Mouse (Mus musculus) ovary, postnatal 36 days (tissue): ENCODE results near the gene Btbd1.
A peak's percentile ranks its signal among the peaks of the same experiment; 100 is the strongest.

Source experiments
- DNase-seq: peaks from one replicate; pipeline ENCODE4 v3.0.0; 2022; ENCODE audit warnings: low spot score, mixed read lengths

Gene Btbd1

DNA sequence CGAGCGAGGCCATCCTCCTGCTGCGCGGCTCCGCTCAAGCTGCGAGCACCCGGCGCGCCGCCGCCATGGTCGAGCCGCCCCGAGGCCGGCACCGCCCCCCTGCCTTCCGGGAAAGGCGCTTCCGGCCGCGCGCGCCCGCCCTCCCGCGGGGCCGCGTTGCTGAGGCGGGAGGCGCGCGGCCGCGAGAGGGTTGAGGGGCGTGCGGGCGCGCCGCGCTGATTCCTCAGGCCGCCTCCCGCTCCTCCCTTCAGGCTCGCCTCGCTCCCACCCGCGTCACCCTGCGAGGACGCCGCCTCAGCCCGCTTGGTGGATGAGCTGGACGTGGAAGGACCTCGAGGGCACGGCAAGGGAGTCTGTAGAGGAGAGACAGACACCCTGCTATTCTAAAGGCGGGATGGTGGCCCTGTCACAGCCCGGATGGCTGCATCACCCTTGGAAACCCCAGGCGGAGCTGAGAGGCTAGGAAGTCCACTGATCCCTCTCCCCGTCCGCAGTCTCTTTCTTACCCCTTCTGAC, at the start of gene Btbd1:
Gene Btbd1, minus strand, starts transcription at position 53 of the 516 bp plus-strand sequence.
- peak; percentile 89 for DNase-seq

- DNase-seq = no peak
These were observed 46.1 kb upstream of the Btbd1 start for GRCm38 (mm10) chr7:81875372-81875771.

GRCm38 (mm10) chr7:81874636-81875035, 45.4 kb upstream of the Btbd1 start:
- DNase-seq = no peak

- DNase-seq = no peak
These were observed 44.6 kb upstream of the Btbd1 start for GRCm38 (mm10) chr7:81873807-81874206.

DNA sequence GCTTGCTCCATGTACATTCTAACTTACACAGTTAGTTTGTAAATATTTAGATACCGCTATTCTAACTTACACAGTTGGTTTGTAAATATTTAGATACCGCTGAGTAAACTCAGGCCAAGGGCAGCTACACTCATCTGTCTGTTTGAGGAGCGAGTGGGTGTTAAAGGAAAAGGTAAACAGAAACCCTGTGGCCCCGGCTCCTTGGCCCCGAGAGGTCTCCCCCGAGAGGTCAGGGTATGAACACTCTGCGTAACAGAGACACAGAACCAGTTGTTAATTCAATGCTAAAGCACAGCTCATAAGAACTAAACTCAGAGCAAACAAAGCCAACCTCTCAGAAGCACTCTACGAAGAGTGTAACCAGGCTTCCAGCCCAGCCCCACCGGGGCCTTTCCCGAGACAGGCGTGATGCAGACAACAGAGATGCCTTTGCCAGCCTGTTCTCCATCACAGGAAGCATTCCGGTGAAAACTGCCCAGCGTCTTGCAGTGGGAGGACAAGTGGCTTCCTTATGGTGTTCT, 43.3 kb upstream of the Btbd1 start:
- no peak for DNase-seq

GRCm38 (mm10) chr7:81868158-81868557, 38.9 kb upstream of the Btbd1 start:
- DNase-seq = peak; percentile 76

DNA sequence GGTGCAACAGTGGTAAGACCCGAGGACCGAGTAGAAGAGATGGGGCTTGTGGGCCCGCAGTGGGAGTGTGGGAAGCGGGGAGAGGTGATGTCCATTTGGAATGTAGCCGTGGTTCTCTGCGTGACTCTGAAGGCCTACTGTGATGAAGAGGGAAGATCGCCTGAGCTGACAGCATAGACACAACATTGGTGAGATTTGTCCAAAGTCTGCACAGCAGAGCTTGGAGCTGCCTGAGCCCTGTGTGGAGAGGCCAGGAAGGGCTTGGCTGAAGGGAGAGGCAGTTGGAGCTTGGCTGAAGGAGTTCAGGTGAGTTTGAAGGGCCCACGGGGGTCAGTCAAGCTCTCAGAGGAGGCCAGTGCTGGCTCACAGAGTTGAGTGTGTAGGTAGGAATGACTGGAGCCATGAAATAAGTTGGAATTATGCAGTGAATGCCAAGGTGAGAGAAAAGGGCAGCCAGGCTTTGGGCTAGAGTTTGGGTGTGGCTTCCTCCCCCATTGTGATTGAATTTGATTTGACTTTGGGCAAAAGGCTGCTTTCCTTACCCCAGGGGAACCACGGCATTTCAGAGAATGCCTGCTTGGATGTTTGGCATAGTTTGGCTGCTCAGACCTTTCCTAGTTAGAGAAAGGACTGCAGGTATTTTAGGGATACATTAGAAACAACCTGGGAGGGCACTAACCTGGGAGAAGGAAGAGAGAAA, 38.1 kb upstream of the Btbd1 start:
- no peak for DNase-seq

DNA sequence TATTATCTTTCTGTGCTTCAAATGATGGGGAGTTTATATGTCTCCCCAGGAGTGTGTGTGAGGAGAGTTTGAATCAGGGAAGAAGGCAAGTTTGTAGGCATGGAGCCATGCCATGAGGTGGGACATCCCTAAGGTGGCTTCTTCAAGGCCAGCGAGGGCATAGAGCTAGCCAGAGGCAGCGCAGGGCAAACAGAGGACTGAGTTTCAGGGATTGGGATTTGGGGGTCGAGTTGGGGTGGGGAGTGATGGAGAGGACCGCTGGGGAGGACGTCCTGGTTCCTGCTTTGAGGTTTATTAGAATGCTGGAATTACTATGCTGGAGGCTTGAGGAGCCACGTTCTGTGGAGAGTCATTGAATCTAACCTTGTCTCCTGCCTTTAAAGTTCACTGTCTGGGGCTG, 36.7 kb upstream of the Btbd1 start:
- DNase-seq = no peak

DNA sequence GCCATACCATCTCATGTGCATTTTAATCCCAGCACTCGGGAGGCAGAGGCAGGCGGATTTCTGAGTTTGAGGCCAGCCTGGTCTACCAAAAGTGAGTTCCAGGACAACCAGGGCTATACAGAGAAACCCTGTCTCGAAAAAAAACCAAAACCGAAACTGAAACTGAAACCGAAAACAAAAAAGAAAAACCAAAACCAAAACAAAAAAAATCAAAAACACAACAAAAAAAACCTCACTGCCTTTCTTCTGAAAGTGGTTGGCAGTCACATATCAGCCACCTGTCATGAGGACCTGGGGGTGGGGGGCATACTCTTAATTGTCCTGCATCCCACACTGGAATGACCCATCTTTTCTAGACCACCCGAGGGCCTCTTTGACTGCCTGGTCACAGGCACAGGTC, 35.3 kb upstream of the Btbd1 start:
- no peak for DNase-seq

DNA sequence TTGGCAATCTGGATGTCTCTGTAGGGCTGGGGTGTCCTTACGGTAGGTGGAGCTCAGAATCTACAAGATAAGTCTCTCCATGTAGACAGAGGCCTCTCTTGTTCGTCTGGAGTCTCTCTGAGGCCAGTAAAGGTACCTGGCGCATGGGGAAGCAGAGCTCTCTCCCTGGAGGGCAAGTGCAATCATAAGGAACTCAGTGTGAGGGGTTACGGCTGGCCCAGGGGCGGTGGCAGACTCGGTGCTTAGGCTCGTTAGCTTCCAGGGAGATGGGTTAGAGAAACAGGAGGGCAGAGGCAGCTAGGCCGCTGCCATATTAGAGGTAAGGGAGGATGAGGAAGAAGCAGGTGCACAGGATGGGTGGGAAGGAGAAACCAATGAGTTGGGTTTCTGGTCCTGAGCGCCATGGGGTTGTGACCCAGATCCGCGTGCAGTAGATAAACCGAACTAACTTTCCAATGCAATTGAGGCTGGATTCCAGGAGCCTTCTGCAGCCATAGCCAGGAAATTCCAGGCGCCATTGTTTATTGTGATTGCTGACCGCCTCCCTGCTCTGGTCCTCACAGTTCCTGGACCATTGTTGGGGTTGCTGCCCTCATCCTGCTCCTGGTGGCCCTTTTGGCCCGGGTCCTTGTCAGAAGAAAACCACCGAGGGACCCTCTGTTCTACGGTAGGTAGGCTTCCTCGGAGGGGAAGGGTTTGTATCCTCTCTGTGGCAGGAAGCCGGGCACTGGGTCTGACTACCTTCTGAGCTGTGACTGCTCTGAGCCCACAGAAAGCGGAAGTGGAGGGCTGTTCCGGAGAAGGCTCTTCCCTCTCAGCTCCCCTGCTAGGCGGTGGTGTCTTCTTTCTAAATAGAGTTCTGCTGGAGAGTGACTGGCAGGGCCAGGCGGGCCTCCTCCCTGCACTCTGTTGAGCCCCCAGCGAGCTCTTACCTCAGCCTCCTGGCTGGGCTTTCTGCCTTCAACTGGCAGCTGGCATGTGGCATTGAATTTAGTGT, 33.7 kb upstream of the Btbd1 start:
- DNase-seq = no peak

GRCm38 (mm10) chr7:81861921-81862320, 32.7 kb upstream of the Btbd1 start:
- no peak for DNase-seq

- DNase-seq = no peak
These were observed 32.2 kb upstream of the Btbd1 start for GRCm38 (mm10) chr7:81861461-81861860.

GRCm38 (mm10) chr7:81860996-81861395, 31.8 kb upstream of the Btbd1 start:
- DNase-seq = no peak

- DNase-seq = no peak
These were observed 30.8 kb upstream of the Btbd1 start for GRCm38 (mm10) chr7:81860071-81860470.

DNA sequence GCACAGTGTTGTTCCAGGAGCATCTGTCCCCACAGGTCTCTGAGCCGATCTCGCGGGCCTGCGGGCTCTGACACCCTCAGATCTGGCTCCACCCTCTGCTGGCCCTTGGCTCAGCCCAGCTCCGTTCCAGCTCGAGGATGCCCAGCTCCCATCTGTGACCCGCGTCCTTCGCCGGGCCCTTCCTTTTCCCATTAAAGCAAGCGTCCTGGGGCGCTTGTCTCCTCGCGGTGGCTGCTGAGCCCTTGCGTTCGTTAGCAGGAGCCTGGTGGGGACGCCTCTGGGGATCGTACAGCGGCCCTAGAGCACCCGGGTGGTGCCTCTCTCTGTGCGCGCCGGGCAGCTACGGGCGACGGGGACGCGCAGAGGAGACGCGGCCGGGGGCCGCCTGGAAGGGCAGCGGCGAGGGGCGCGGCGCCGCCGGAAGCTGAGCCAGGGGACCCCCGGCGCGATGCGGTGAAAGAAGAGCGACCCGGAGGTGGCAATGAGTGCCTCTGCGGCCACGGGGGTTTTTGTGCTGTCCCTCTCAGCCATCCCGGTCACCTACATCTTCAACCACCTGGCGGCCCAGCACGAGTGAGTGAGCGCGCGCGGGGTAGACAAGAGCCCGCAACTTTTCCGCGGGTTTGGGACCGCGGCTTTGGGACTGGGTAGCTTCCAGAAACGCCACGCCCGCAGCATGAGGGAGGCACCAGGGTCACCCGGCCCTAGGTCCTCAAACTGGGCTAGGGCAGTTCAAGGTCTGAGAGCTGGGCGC, 29.9 kb upstream of the Btbd1 start, which contains the start of gene Tm6sf1:
Gene Tm6sf1, plus strand, starts transcription at position 34 of the 754 bp plus-strand sequence.
- DNase-seq = peak; percentile 59

DNA sequence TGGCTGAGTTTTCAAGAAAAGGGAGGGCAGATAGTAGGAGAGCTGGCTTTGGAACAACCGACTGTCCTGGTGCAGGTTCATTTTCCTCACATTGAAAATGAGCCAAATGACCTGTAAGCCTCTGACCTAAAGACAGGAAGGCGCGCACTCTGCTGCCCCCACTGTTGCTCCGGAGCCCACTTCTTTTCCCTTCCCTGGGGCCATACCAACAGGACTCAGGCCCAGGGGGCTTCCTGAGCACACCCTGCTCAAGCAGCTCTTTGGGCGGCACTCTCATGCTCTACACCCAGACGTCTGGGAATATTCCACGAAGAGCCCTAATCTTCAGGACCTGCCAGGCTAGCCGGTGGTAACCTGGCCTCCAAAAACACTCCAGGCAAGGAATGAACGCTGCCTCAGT, 29.0 kb upstream of the Btbd1 start:
- DNase-seq = no peak

- DNase-seq = no peak
These were observed 27.0 kb upstream of the Btbd1 start for GRCm38 (mm10) chr7:81856221-81856620.

GRCm38 (mm10) chr7:81855694-81856093, 26.5 kb upstream of the Btbd1 start, which contains the start of gene Gm10160:
Gm10160 (minus strand) TSS chr7:81855794.
- no peak for DNase-seq

- DNase-seq = no peak
These were observed 25.5 kb upstream of the Btbd1 start for GRCm38 (mm10) chr7:81854568-81855307.

DNA sequence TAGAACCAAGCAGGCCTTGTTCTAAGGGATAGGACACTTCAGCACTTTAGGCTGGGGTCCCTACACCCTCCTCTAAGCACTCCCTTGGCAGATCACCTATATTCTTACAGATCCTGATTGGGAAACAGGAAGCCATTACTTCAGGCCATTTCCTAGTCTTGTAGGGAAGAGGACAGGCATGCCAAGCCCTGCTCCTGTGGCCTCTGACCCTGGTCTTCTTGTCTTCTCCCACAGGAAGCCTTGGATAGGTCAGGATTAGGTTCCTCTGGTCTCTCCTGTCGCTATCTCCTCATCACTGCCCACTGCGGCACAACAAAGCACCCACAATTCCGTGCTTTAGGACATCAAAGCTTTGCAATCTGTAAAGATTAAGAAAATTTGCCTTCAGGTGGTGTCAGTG, 22.5 kb upstream of the Btbd1 start:
- DNase-seq = no peak

DNA sequence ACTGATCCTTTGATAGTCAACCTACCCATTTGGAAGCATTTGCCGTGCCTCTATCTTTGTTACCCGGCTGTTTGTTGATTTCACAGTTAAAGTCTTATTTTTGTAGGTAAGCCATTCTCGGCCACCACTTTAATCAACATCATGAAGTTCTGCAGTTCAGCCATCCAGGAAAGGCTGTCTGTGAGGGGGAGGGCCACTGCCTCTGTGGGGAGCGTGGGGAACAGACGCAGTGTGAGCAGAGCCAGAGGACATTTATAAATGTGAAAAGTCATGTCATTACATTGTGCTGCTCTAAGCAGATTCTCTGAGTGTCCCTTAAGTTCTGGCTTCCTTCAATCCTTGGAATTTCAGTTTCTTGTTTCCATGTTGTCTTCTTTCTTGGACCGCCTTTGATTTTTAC, 20.9 kb upstream of the Btbd1 start:
- DNase-seq = no peak
